Mouse (Mus musculus) heart, embryonic 10.5 days (tissue): ENCODE data around the gene Erp44. TPM values are rescaled to one million over a fixed set of nuclear protein-coding genes. Genes with fewer than 3 reads are reported as not detected.

ENCODE experiments used
- DNase-seq: peaks from one replicate; pipeline ENCODE4 v3.0.0-alpha.2; 2017; ENCODE audit warnings: low spot score
- H3K27ac ChIP-seq: fragments of 300-500 bp; sonication (generic); 2 replicates; pipeline ENCODE4 v1.5.1; 2016; ENCODE audit warnings: mild to moderate bottlenecking
- H3K27me3 ChIP-seq: fragments of 300-500 bp; sonication (generic); 2 replicates; pipeline ENCODE4 v1.6.1; 2016; ENCODE audit warnings: mild to moderate bottlenecking; ENCODE audit not compliant: poor library complexity, insufficient read depth, severe bottlenecking
- H3K36me3 ChIP-seq: fragments of 300-500 bp; sonication (generic); 2 replicates; pipeline ENCODE4 v1.6.1; 2016; ENCODE audit warnings: mild to moderate bottlenecking, moderate library complexity
- H3K4me1 ChIP-seq: fragments of 300-500 bp; sonication (generic); 2 replicates; pipeline ENCODE4 v1.6.1; 2016; ENCODE audit warnings: mild to moderate bottlenecking
- H3K4me3 ChIP-seq: fragments of 300-500 bp; sonication (generic); 2 replicates; pipeline ENCODE4 v1.5.1; 2016; ENCODE audit warnings: mild to moderate bottlenecking, moderate library complexity
- H3K9me3 ChIP-seq: fragments of 300-500 bp; sonication (generic); 2 replicates; pipeline ENCODE4 v1.6.1; 2016; ENCODE audit warnings: mild to moderate bottlenecking, moderate library complexity
- WGBS: fragments of 180-500 bp; shearing (Covaris S2); methylation state at CpG from one replicate; pipeline ENCODE4 v1.1.7; 2016; 5-methylcytosine and 5-hydroxymethylcytosine counted together
- polyA plus RNA-seq: library from polyadenylated mRNA; unstranded; fragments of >200 nt; fragmentation: Nextera tagmentation; extraction: Ambion mirVana; gene quantifications from 2 replicates; pipeline ENCODE4 v1.2.1, GENCODE M21; 2016

The Erp44 gene
- polyA plus RNA-seq, result 68.5 and 69.8 TPM in 2 replicates

DNA sequence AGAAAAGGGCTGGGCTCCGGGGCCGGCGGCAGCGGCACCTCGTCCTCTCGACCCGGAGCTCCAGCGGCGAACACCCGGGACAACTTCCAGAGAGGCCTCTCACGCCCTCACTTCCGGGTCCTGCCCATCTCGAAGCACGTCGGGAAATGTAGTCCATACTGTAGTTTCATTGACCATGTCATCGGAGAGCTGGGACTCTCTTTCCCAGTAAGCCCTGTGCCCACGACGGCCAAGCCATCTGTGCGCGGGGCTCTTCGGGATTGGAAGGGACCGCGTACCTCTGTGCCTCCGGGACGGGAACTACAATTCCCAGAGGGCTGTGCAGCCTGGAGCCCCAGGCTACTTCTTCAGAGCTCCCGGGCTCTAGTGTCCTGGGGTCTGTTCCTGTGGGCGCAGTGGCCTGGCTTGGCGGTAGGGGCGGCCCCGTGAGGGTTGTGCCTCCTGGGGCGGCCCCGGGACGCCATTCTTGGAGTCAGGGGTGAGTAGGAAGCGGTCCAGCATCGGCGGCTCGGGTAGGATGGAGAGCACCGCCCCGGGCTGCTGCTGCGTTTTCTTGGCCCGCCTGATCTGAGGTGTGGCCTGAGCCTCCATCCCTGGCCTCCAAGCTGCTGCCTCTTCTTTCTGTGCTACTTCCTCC is at the start of gene Erp44, which contains the start of gene Invs:
Gene Erp44 (minus strand): TSS at position 61 of the 637 bp plus-strand sequence.
Gene Invs (plus strand): TSS at position 263 of the 637 bp plus-strand sequence.
- no peaks in the 10 kb centered on the region for H3K9me3 ChIP-seq
- H3K27me3 ChIP-seq, result no peaks in the 10 kb centered on the region
- under 1% methylated on average over 41 of the region's 41 CpGs for WGBS
- H3K4me3 ChIP-seq, result peak within 1 kb of the TSS; percentile 97
- peak; percentile 99 for DNase-seq
- peak within 1 kb of the TSS; percentile 93 for H3K27ac ChIP-seq
- no peaks in the 10 kb centered on the region for H3K36me3 ChIP-seq
- peaks cover 12% of the 10 kb centered on the region for H3K4me1 ChIP-seq

- no peaks in the 10 kb centered on the region for H3K36me3 ChIP-seq
- no peaks in the 10 kb centered on the region for H3K9me3 ChIP-seq
- 60% methylated on average over 2 of the region's 2 CpGs for WGBS
- H3K4me1 ChIP-seq, result no peaks in the 10 kb centered on the region
- no peaks in the 10 kb centered on the region for H3K27me3 ChIP-seq
- no peak overlapping the region for H3K27ac ChIP-seq
- no peak overlapping the region for H3K4me3 ChIP-seq
- DNase-seq, result no peak
These were observed 48.7 kb upstream of the Erp44 start for GRCm38 (mm10) chr4:48328042-48328441.

- no peak for DNase-seq
- Histone ChIP-seq H3K36me3 (no peaks in the 10 kb centered on the region), H3K4me3 (no peak overlapping the region), H3K9me3 (no peaks in the 10 kb centered on the region), H3K27ac (no peak overlapping the region), H3K27me3 (no peaks in the 10 kb centered on the region), H3K4me1 (no peaks in the 10 kb centered on the region)
These were observed 47.8 kb upstream of the Erp44 start for GRCm38 (mm10) chr4:48327192-48327591.

GRCm38 (mm10) chr4:48322095-48322494 is 42.7 kb upstream of the Erp44 start:
- Histone ChIP-seq H3K4me3 (no peak overlapping the region), H3K36me3 (no peaks in the 10 kb centered on the region), H3K9me3 (no peaks in the 10 kb centered on the region), H3K27ac (no peak overlapping the region), H3K4me1 (no peaks in the 10 kb centered on the region), H3K27me3 (no peaks in the 10 kb centered on the region)
- no peak for DNase-seq
- WGBS, result 58% methylated on average over 1 of the region's 1 CpGs

GRCm38 (mm10) chr4:48321276-48321675 is 41.9 kb upstream of the Erp44 start:
- Histone ChIP-seq H3K4me1 (no peaks in the 10 kb centered on the region), H3K4me3 (no peak overlapping the region), H3K27me3 (no peaks in the 10 kb centered on the region), H3K36me3 (no peaks in the 10 kb centered on the region), H3K9me3 (no peaks in the 10 kb centered on the region), H3K27ac (no peak overlapping the region)
- DNase-seq, result no peak
- WGBS, result 86% methylated on average over 1 of the region's 1 CpGs

GRCm38 (mm10) chr4:48316036-48316435 is 36.7 kb upstream of the Erp44 start:
- no peak overlapping the region for H3K27ac ChIP-seq
- no peaks in the 10 kb centered on the region for H3K27me3 ChIP-seq
- H3K36me3 ChIP-seq, result no peaks in the 10 kb centered on the region
- DNase-seq, result no peak
- no peaks in the 10 kb centered on the region for H3K4me1 ChIP-seq
- WGBS, result 89% methylated on average over 3 of the region's 3 CpGs
- H3K4me3 ChIP-seq, result no peak overlapping the region
- no peaks in the 10 kb centered on the region for H3K9me3 ChIP-seq

GRCm38 (mm10) chr4:48314814-48315213 is 35.5 kb upstream of the Erp44 start:
- DNase-seq, result no peak
- Histone ChIP-seq H3K36me3 (0 out of 2 replicates have a peak, but pooled peaks cover 4% of the 10 kb centered on the region), H3K4me3 (no peak overlapping the region), H3K9me3 (no peaks in the 10 kb centered on the region), H3K27ac (no peak overlapping the region), H3K4me1 (no peaks in the 10 kb centered on the region), H3K27me3 (no peaks in the 10 kb centered on the region)
- 84% methylated on average over 3 of the region's 3 CpGs for WGBS

GRCm38 (mm10) chr4:48287086-48287757 is 7.9 kb upstream of the Erp44 start:
- H3K9me3 ChIP-seq, result no peaks in the 10 kb centered on the region
- DNase-seq, result no peak
- H3K27ac ChIP-seq, result no peak overlapping the region
- WGBS, result 84% methylated on average over 5 of the region's 5 CpGs
- no peaks in the 10 kb centered on the region for H3K4me1 ChIP-seq
- no peaks in the 10 kb centered on the region for H3K27me3 ChIP-seq
- H3K4me3 ChIP-seq, result no peak overlapping the region
- peaks cover 4% of the 10 kb centered on the region for H3K36me3 ChIP-seq

DNA sequence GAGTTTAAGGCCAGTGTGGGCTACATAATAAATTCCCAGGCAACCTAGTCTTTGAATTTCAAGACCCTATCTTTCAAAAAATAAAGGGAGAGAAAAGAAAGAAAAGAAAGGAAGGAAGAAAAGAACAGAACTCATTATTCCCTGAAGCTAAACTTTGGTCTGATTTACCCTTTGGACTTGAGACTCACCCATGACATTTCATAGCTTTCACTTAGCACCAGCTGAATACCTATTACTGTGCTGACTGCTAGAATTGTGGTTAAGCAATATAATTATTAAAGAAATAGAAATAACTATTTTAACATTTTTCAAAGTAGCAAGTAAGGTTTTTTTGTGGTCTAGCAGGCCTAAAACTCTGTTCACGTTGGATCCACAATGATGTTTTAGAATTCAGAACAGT is 1.8 kb upstream of the Erp44 start:
- no peak overlapping the region for H3K27ac ChIP-seq
- WGBS, result 91% methylated on average over 1 of the region's 1 CpGs
- DNase-seq, result no peak
- H3K36me3 ChIP-seq, result no peaks in the 10 kb centered on the region
- H3K4me3 ChIP-seq, result no peak overlapping the region
- H3K27me3 ChIP-seq, result no peaks in the 10 kb centered on the region
- peaks cover 12% of the 10 kb centered on the region for H3K4me1 ChIP-seq
- no peaks in the 10 kb centered on the region for H3K9me3 ChIP-seq

DNA sequence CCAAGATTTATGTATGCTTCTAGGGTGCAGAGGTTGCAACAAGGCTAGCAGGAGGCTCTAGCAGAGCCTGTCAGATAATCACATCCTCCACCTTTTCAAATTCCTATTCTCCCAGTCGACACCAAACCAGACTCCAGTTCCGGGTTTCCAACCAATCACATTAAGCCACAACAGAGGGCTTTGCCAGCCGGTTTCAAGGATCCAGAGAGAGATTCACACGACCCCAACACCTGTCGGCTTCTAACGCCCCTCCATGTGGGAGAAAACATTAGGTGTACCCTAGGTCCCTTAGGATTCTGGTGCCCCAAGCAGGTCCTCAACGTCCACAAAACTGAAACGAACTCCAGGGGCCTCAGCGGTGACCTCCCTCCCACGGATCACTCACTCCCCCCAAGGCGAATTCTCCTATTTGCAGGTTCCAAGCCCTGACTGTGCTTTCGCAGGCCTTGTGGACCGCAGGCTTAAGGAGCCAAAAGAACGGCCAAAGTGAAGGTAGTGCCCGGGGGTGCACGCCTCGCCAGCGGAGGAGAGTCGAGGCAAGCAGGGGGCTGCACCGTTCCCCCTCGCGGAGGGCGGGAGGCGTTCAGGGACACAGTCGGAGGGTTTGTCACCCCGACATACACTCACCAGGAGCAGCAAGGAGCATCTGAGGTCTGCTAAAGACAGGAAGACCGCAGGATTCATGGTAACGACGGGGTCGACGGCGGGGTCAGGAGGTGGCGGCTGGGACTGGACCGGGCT is 431 bp downstream of the Erp44 start:
- no peaks in the 10 kb centered on the region for H3K9me3 ChIP-seq
- H3K4me1 ChIP-seq, result peaks cover 12% of the 10 kb centered on the region
- no peaks in the 10 kb centered on the region for H3K36me3 ChIP-seq
- DNase-seq, result peak; percentile 75
- peak overlapping the region; percentile 93 for H3K27ac ChIP-seq
- under 1% methylated on average over 34 of the region's 34 CpGs for WGBS
- H3K27me3 ChIP-seq, result no peaks in the 10 kb centered on the region
- H3K4me3 ChIP-seq, result peak overlapping the region; percentile 97

- Histone ChIP-seq H3K36me3 (no peaks in the 10 kb centered on the region), H3K9me3 (no peaks in the 10 kb centered on the region), H3K4me1 (peaks cover 18% of the 10 kb centered on the region), H3K4me3 (no peak overlapping the region), H3K27me3 (no peaks in the 10 kb centered on the region), H3K27ac (no peak overlapping the region)
- 83% methylated on average over 3 of the region's 3 CpGs for WGBS
- DNase-seq, result no peak
These were observed 2.3 kb downstream of the Erp44 start for GRCm38 (mm10) chr4:48277011-48277410.

GRCm38 (mm10) chr4:48275736-48276135 is 3.6 kb downstream of the Erp44 start:
- H3K27ac ChIP-seq, result no peak overlapping the region
- H3K4me3 ChIP-seq, result no peak overlapping the region
- no peaks in the 10 kb centered on the region for H3K36me3 ChIP-seq
- H3K27me3 ChIP-seq, result no peaks in the 10 kb centered on the region
- H3K9me3 ChIP-seq, result no peaks in the 10 kb centered on the region
- no peak for DNase-seq
- H3K4me1 ChIP-seq, result peaks cover 22% of the 10 kb centered on the region
- 89% methylated on average over 3 of the region's 3 CpGs for WGBS
